Mouse (Mus musculus) megakaryocyte, embryonic 14.5 days (primary cell): ENCODE data around the gene Trim80.

ENCODE experiments used
- FLI1 ChIP-seq: IDR thresholded peaks from 2 replicates; pipeline ENCODE4 v1.6.1; 2012; ENCODE audit warnings: low read length, inconsistent platforms, mixed read lengths
- GATA1 ChIP-seq: IDR thresholded peaks from 3 replicates; pipeline ENCODE4 v1.6.1; 2012; ENCODE audit warnings: mixed read lengths, low read length, inconsistent platforms, borderline replicate concordance

GRCm38 (mm10) chr11:115472183-115472582, 31.8 kb downstream of the Trim80 start:
- TF ChIP-seq GATA1 (no peak), FLI1 (no peak)
